Mouse (Mus musculus): ENCODE results near the gene Gucy2c. TPM values are rescaled to one million over a fixed set of nuclear protein-coding genes. Genes with fewer than 3 reads are reported as not detected.

Gucy2c gene
- polyA plus RNA-seq, 1 experiment = not detected

- Histone ChIP-seq H3K4me3 (replicated peaks) (no peak overlapping the region), H3K9me3 (ENCODE audit: control insufficient read depth, low read length) (peaks cover 5% of the 10 kb centered on the region; the same call in 1 of the 2 replicates), H3K4me1 (ENCODE audit: control insufficient read depth) (no peaks in the 10 kb centered on the region), H3K36me3 (ENCODE audit: control insufficient read depth) (no peaks in the 10 kb centered on the region), H3K27me3 (ENCODE audit: control insufficient read depth) (no peaks in the 10 kb centered on the region)
- TF ChIP-seq GATA1 (IDR thresholded peaks at IDR 0.05; ENCODE audit: low read length) (no peak), TAL1 (IDR thresholded peaks at IDR 0.05; ENCODE audit: low read length) (no peak)
These were observed 134.1 kb downstream of the Gucy2c start for GRCm38 (mm10) chr6:136647455-136647861.

Other genes starting within 250 kb of the Gucy2c start
- 0.03 and 0.07 TPM in 2 replicates for gene Plbd1, start 119.8 kb downstream of the Gucy2c start, polyA plus RNA-seq (2012)
- 1.7 and 2.6 TPM in 2 replicates for gene Hist4h4, start 22.6 kb upstream of the Gucy2c start, polyA plus RNA-seq (2012)
- 137 and 209 TPM in 2 replicates for gene H2afj, start 26.5 kb upstream of the Gucy2c start, polyA plus RNA-seq (2012)
- 0.59 and 1.4 TPM in 2 replicates for gene BC049715, start 45.9 kb upstream of the Gucy2c start, polyA plus RNA-seq (2012)
- 28.6 and 29.6 TPM in 2 replicates for gene Wbp11, start 46.5 kb upstream of the Gucy2c start, polyA plus RNA-seq (2012)
- gene Smco3, start 53.7 kb upstream of the Gucy2c start, polyA plus RNA-seq (2012) = not detected in 2 replicates
- gene Art4, start 76.0 kb upstream of the Gucy2c start, polyA plus RNA-seq (2012) = 2.1 and 2.2 TPM in 2 replicates
- gene Mgp, start 94.1 kb upstream of the Gucy2c start, polyA plus RNA-seq (2012) = not detected in 2 replicates
- gene Erp27, start 140.4 kb upstream of the Gucy2c start, polyA plus RNA-seq (2012) = not detected in 2 replicates
- gene Pde6h, start 142.1 kb upstream of the Gucy2c start, polyA plus RNA-seq (2012) = not detected in 2 replicates
- 0.27 and 0.49 TPM in 2 replicates for gene Arhgdib, start 160.1 kb upstream of the Gucy2c start, polyA plus RNA-seq (2012)